Mouse (Mus musculus) brain, adult 2 months (tissue): Measurements from ENCODE around the gene Srsf10.
A peak's percentile ranks its signal among the peaks of the same experiment; 100 is the strongest.

Experiments
- DNase-seq: peaks from one replicate; pipeline ENCODE4 v3.0.0; 2011; ENCODE audit warnings: low read depth, low spot score

The Srsf10 gene

DNA sequence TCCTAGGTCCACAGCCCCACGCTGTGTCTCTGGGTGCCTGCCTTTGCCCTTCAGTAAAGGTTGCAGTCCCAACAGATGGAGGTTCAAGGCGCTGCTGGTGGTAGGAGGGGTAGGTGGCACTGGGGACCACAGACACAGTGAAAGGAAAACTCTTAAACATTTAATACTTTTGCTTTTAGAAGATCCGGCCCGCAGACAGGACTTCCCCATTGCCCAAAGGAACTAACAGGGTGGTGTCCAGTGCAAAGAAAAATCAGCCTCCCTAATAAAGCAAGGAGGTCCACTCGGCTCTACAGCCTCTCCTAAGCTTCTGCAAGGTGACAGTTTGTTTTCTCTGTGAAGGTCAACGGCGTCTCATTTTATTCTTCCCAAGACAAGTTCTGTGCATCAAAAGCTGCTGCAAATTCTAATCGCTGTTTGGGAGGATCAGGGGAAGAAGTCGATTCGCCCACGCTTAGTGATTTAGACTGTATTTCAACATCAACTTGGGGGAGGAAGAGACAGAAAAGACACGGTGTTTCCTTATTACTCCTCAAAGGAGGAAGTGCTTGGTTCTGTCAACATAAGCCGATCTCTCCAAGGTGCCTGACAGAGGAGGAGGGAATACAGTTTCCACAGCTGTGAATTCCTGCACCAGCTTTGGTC is 63.2 kb downstream of the Srsf10 start:
- peak; percentile 41 for DNase-seq

DNA sequence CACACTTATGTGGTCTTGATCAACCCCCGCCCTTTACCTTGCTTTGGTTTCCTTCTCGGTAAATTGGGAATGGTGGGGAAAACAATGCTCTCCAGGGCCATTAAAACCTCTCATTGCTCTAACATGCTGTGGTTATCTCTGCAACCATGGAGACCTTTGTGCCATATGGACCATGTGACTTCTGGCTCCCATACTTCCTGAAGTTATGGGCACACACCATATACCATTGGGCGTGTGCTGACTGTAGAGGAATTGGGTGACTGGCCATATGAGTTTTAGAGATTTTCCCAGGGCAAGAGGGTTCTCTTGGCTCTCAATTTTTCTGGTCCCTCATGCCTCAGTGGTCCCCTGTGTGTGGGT is 63.7 kb downstream of the Srsf10 start:
- no peak for DNase-seq
